15 mouse cellular contexts compared by ENCODE assay signal in genomic region chr11:72485157-72485556, GRCm38 (mm10). TPM values are rescaled to one million over a fixed set of nuclear protein-coding genes. Genes with fewer than 3 reads are reported as not detected.
DNase-seq lines count a peak whose midpoint lies in the region; ATAC-seq and TF ChIP-seq lines count a peak whose summit lies in the region.
"Had no signal": no experiment of that assay in that cellular context is flagged by ENCODE, and none has a peak within 500 bp of the region (broad histone marks: within the 10 kb centered on the region; RNA-seq: fewer than 3 reads in every experiment).

No protein-coding gene starts in this region.

- no peak for TF ChIP-seq EP300 in liver, postnatal 0 days (IDR thresholded peaks at IDR 0.05; ENCODE audit: low read depth)

- no peak for ATAC-seq in liver, embryonic 12.5 days
- no peak for ATAC-seq in liver, postnatal 0 days
- no peak for ATAC-seq in hindbrain, embryonic 15.5 days (ENCODE audit: low FRiP score, low read depth)
- ATAC-seq: lung, postnatal 0 days had no signal

- no peaks in the 10 kb centered on the region for H3K36me3 ChIP-seq in liver, embryonic 12.5 days
- H3K36me3 ChIP-seq in liver, postnatal 0 days (replicated peaks; ENCODE audit: insufficient read depth, low read length): no peaks in the 10 kb centered on the region
- H3K36me3 ChIP-seq in hindbrain, embryonic 15.5 days: no peaks in the 10 kb centered on the region
- H3K36me3 ChIP-seq: embryonic facial prominence, embryonic 13.5 days; limb, embryonic 10.5 days had no signal

- H3K4me1 ChIP-seq in liver, embryonic 12.5 days: peaks cover 99% of the 10 kb centered on the region
- peaks cover 36% of the 10 kb centered on the region for H3K4me1 ChIP-seq in liver, postnatal 0 days (ENCODE audit: insufficient read depth)
- H3K4me1 ChIP-seq in hindbrain, embryonic 15.5 days (replicated peaks): peaks cover 46% of the 10 kb centered on the region

- H3K9me3 ChIP-seq in liver, embryonic 12.5 days (replicated peaks): no peaks in the 10 kb centered on the region
- no peaks in the 10 kb centered on the region for H3K9me3 ChIP-seq in liver, postnatal 0 days (ENCODE audit: low read length)
- H3K9me3 ChIP-seq in hindbrain, embryonic 15.5 days: no peaks in the 10 kb centered on the region
- H3K9me3 ChIP-seq: embryonic facial prominence, embryonic 13.5 days; limb, embryonic 10.5 days had no signal

- H3K4me3 ChIP-seq in liver, embryonic 12.5 days: no peak overlapping the region
- no peak overlapping the region for H3K4me3 ChIP-seq in liver, postnatal 0 days (ENCODE audit: low read depth, low read length)
- no peak overlapping the region for H3K4me3 ChIP-seq in hindbrain, embryonic 15.5 days
- H3K4me3 ChIP-seq: embryonic facial prominence, embryonic 13.5 days; limb, embryonic 10.5 days had no signal

- 0 out of 2 replicates have a peak overlapping the region, but pooled peaks have one; percentile 5 for H3K4me2 ChIP-seq in liver, embryonic 12.5 days
- no peak overlapping the region for H3K4me2 ChIP-seq in liver, postnatal 0 days (ENCODE audit: low read depth, low read length)
- H3K4me2 ChIP-seq in hindbrain, embryonic 15.5 days: 0 out of 2 replicates have a peak overlapping the region, but pooled peaks have one; percentile 3
- H3K4me2 ChIP-seq: embryonic facial prominence, embryonic 13.5 days had no signal

- DNase-seq in cerebellum, postnatal 14 days: peak; percentile 60
- no peak for DNase-seq in cerebellum, adult 9-11 months
- DNase-seq in liver, postnatal 0 days: no peak
- DNase-seq in right cerebral cortex, postnatal 36 days (ENCODE audit: low spot score in 2 of 2): peak; percentile 39 to 43
- DNase-seq in spleen, adult 18-20 months: no peak
- DNase-seq in B cell, adult 2 months: no peak
- DNase-seq: adrenal gland, adult 8-10 months; cerebellum, adult 18-20 months; kidney, adult 11 months; retina, postnatal 1 day had no signal

- no peak for TF ChIP-seq CTCF in liver, postnatal 0 days (IDR thresholded peaks at IDR 0.05; ENCODE audit: low read depth)

- no peak overlapping the region for H3K9ac ChIP-seq in liver, embryonic 12.5 days
- no peak overlapping the region for H3K9ac ChIP-seq in liver, postnatal 0 days (replicated peaks)
- H3K9ac ChIP-seq in hindbrain, embryonic 15.5 days: 0 out of 2 replicates have a peak overlapping the region, but pooled peaks have one; percentile 1
- H3K9ac ChIP-seq: embryonic facial prominence, embryonic 13.5 days had no signal

- peaks cover 21% of the 10 kb centered on the region for H3K27me3 ChIP-seq in liver, embryonic 12.5 days (replicated peaks)
- peaks cover 11% of the 10 kb centered on the region for H3K27me3 ChIP-seq in liver, postnatal 0 days (ENCODE audit: insufficient read depth, low read length)
- H3K27me3 ChIP-seq in hindbrain, embryonic 15.5 days: no peaks in the 10 kb centered on the region

- peak overlapping the region; percentile 54; the same call in 1 of the 2 replicates for H3K27ac ChIP-seq in liver, embryonic 12.5 days
- no peak overlapping the region for H3K27ac ChIP-seq in liver, postnatal 0 days (ENCODE audit: low read depth)
- peak overlapping the region; percentile 30; the same call in 1 of the 2 replicates for H3K27ac ChIP-seq in hindbrain, embryonic 15.5 days (replicated peaks)
- H3K27ac ChIP-seq: embryonic facial prominence, embryonic 13.5 days; limb, embryonic 10.5 days had no signal

- WGBS in liver, embryonic 12.5 days (ENCODE audit: insufficient replicate concordance): 32% methylated on average over 5 of the region's 5 CpGs
- WGBS in liver, postnatal 0 days (ENCODE audit: insufficient replicate concordance): 41% methylated on average over 5 of the region's 5 CpGs
- 29% methylated on average over 5 of the region's 5 CpGs for whole genome bisulfite sequencing in hindbrain, embryonic 15.5 days

RNA-seq across cellular contexts. Expression of gene Spns2, which starts 4.5 kb away (rescaled TPM):
- 11.1 and 11.7 TPM in 2 replicates for polyA plus RNA-seq in liver, embryonic 12.5 days (2016; fragmentation: Nextera tagmentation; extraction: Ambion mirVana)
- polyA plus RNA-seq in liver, postnatal 0 days (2015; fragmentation: Nextera tagmentation; extraction: Ambion mirVana): 4.1 and 4.9 TPM in 2 replicates
- polyA plus RNA-seq in hindbrain, embryonic 15.5 days (2015; fragmentation: Nextera tagmentation; extraction: Ambion mirVana): 9.7 and 11.4 TPM in 2 replicates

RNA-seq across cellular contexts. Expression of gene Mybbp1a, which starts 44.0 kb away (rescaled TPM):
- 174 and 192 TPM in 2 replicates for polyA plus RNA-seq in liver, embryonic 12.5 days (2016; fragmentation: Nextera tagmentation; extraction: Ambion mirVana)
- 40.2 and 44.5 TPM in 2 replicates for polyA plus RNA-seq in liver, postnatal 0 days (2015; fragmentation: Nextera tagmentation; extraction: Ambion mirVana)
- polyA plus RNA-seq in hindbrain, embryonic 15.5 days (2015; fragmentation: Nextera tagmentation; extraction: Ambion mirVana): 62.1 and 65.9 TPM in 2 replicates

RNA-seq across cellular contexts. Expression of gene Ggt6, which starts 49.8 kb away (rescaled TPM):
- polyA plus RNA-seq in liver, embryonic 12.5 days (2016; fragmentation: Nextera tagmentation; extraction: Ambion mirVana): 0.12 TPM in 1 of 2 replicates, not detected in the other
- 0.79 and 1.2 TPM in 2 replicates for polyA plus RNA-seq in liver, postnatal 0 days (2015; fragmentation: Nextera tagmentation; extraction: Ambion mirVana)
- polyA plus RNA-seq in hindbrain, embryonic 15.5 days (2015; fragmentation: Nextera tagmentation; extraction: Ambion mirVana): not detected in 2 replicates

Comparison
In these comparisons a context has a peak if more than half of its experiments do, and no peak if none do; other contexts are left out.
1. DNase-seq: peak in cerebellum, postnatal 14 days (2 of 2) and right cerebral cortex, postnatal 36 days (2 of 2); none in cerebellum, adult 9-11 months (single experiment), liver, postnatal 0 days (single experiment), spleen, adult 18-20 months (0 of 2) and B cell, adult 2 months (0 of 2).